Mouse (Mus musculus): ENCODE data around the gene 1700012P22Rik. TPM values are rescaled to one million over a fixed set of nuclear protein-coding genes. Genes with fewer than 3 reads are reported as not detected.

The 1700012P22Rik gene
- total and polyA plus RNA-seq, 3 experiments, result not detected

DNA sequence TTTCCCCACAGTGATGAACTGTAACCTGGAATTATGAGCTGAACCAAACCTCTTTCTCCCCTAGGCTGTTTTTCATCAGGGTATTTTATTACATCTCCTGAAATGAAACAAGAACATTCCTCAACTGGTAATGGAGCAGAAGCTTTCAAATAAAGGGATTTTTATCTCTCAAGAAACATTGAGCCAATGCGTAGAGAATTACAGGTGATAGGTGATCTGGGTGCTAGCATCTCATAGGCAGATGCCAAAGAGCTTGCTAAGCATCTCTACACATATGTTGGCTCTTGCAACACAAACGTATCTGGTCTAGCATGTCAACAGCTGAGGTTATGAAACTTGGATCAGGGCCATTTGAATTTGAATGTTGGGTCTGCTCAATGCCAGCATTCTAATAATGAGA, 26.6 kb upstream of the 1700012P22Rik start:
- Histone ChIP-seq H3K4me1 (ENCODE audit: control insufficient read depth in 1 of 2, insufficient read depth in 2 of 2) (no peaks in the 10 kb centered on the region), H3K9ac (ENCODE audit: insufficient read depth, low read depth) (no peak overlapping the region), H3K36me3 (replicated peaks in 1 of 2; ENCODE audit: control insufficient read depth in 1 of 2, insufficient read depth in 1 of 2, low read length in 1 of 2) (no peaks in the 10 kb centered on the region), H3K79me2 (replicated peaks; ENCODE audit: control insufficient read depth, extremely low read depth, insufficient read depth, poor library complexity, severe bottlenecking) (no peaks in the 10 kb centered on the region), H3K27ac (ENCODE audit: insufficient read depth, low read depth) (no peak overlapping the region), H3K4me3 (replicated peaks in 1 of 3; ENCODE audit: low read depth in 2 of 3, low read length in 2 of 3, poor library complexity in 1 of 3) (no peak overlapping the region), H3K27me3 (replicated peaks) (peaks cover 3% of the 10 kb centered on the region), H3K4me2 (ENCODE audit: insufficient read depth, low read depth, poor library complexity, severe bottlenecking) (no peak overlapping the region), H3K9me3 (replicated peaks; ENCODE audit: low read length) (peaks cover 23% of the 10 kb centered on the region)
- no peak for DNase-seq (ENCODE audit: extremely low read depth)
- in situ Hi-C loops (cut with MboI; ENCODE audit: low pct_ligation_motif_present, low pct_unique_long_range_greater_than_20kb, low sequenced_read_pairs) (no loop called here), dilution Hi-C loops (cut with MboI; ENCODE audit: extremely low pct_ligation_motif_present, extremely low pct_unique_long_range_greater_than_20kb, low sequenced_read_pairs) (no loop called here)
- TF ChIP-seq ZKSCAN1 (IDR thresholded peaks at IDR 0.05; ENCODE audit: borderline replicate concordance, low read depth, low read length), result no peak
- TF ChIP-seq NRF1 (IDR thresholded peaks at IDR 0.05; ENCODE audit: low read depth, low read length), result no peak
- no peak for TF ChIP-seq BHLHE40 (IDR thresholded peaks at IDR 0.05; ENCODE audit: low read depth, low read length)
- TF ChIP-seq USF1 (IDR thresholded peaks at IDR 0.05; ENCODE audit: low read depth, low read length), result no peak
- TF ChIP-seq PAX5 (IDR thresholded peaks at IDR 0.05; ENCODE audit: low read length), result no peak
- TF ChIP-seq MAZ (IDR thresholded peaks at IDR 0.05; ENCODE audit: low read depth, low read length), result no peak
- TF ChIP-seq RAD21 (IDR thresholded peaks at IDR 0.05; ENCODE audit: low read depth, low read length), result no peak
- TF ChIP-seq UBTF (IDR thresholded peaks at IDR 0.05; ENCODE audit: low read depth, low read length), result no peak

DNA sequence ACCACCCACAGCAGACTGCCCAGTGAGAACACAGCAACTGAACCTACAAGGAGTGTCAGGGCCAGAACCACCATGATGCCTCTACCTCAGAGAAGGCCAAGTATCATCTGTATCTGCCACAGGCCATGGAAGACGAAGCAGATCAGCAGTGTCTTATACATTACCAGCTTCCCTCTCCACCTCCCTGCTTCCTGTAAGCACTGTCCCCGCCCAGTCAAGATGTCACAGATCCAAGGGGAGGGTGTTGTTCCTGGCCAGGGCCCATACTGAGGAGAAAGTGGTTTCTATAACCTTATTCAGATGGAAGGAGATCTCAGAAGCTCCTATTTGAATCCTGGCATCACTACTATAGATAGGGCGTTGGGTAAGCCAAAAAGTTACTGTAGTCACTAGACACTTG, 25.1 kb upstream of the 1700012P22Rik start, which contains the start of gene Aadacl3:
TSS of gene Aadacl3 (minus strand) at position 101 of the 400 bp plus-strand sequence.
- no peak for DNase-seq (ENCODE audit: extremely low read depth)
- in situ Hi-C loops (cut with MboI; ENCODE audit: low pct_ligation_motif_present, low pct_unique_long_range_greater_than_20kb, low sequenced_read_pairs), result no loop called here
- TF ChIP-seq PAX5 (IDR thresholded peaks at IDR 0.05; ENCODE audit: low read length) (no peak), JUND (conservative IDR thresholded peaks at IDR 0.05; ENCODE audit: low read depth, low read length) (no peak), RCOR1 (conservative IDR thresholded peaks at IDR 0.05; ENCODE audit: low read depth, low read length) (no peak), HCFC1 (IDR thresholded peaks at IDR 0.05; ENCODE audit: low read depth, low read length) (no peak), TBP (conservative IDR thresholded peaks at IDR 0.05; ENCODE audit: low read depth, low read length) (no peak), CTCF (conservative IDR thresholded peaks at IDR 0.05 in 1 of 2, IDR thresholded peaks at IDR 0.05 in 1 of 2; ENCODE audit: low read depth in 2 of 2, low read length in 2 of 2) (no peak), MXI1 (IDR thresholded peaks at IDR 0.05; ENCODE audit: low read depth, low read length) (no peak), ZKSCAN1 (IDR thresholded peaks at IDR 0.05; ENCODE audit: borderline replicate concordance, low read depth, low read length) (no peak), BHLHE40 (IDR thresholded peaks at IDR 0.05; ENCODE audit: low read depth, low read length) (no peak), UBTF (IDR thresholded peaks at IDR 0.05; ENCODE audit: low read depth, low read length) (no peak), MYC (IDR thresholded peaks at IDR 0.05; ENCODE audit: low read depth, low read length) (no peak), TCF12 (IDR thresholded peaks at IDR 0.05; ENCODE audit: low read depth, low read length) (no peak), MAFK (IDR thresholded peaks at IDR 0.05; ENCODE audit: insufficient replicate concordance, low read length) (no peak), MEF2A (IDR thresholded peaks at IDR 0.05; ENCODE audit: borderline replicate concordance, low read depth, low read length) (no peak)
- Histone ChIP-seq H3K79me2 (replicated peaks; ENCODE audit: control insufficient read depth, extremely low read depth, insufficient read depth, poor library complexity, severe bottlenecking) (no peaks in the 10 kb centered on the region), H3K4me1 (ENCODE audit: control insufficient read depth in 1 of 2, insufficient read depth in 2 of 2) (no peaks in the 10 kb centered on the region), H3K36me3 (replicated peaks in 1 of 2; ENCODE audit: control insufficient read depth in 1 of 2, insufficient read depth in 1 of 2, low read length in 1 of 2) (no peaks in the 10 kb centered on the region), H3K27ac (ENCODE audit: insufficient read depth, low read depth) (no peak within 1 kb of the TSS), H3K9me3 (replicated peaks; ENCODE audit: low read length) (peaks cover 28% of the 10 kb centered on the region), H3K4me3 (replicated peaks in 1 of 3; ENCODE audit: low read depth in 2 of 3, low read length in 2 of 3, poor library complexity in 1 of 3) (no peak within 1 kb of the TSS), H3K9ac (ENCODE audit: insufficient read depth, low read depth) (no peak within 1 kb of the TSS), H3K27me3 (replicated peaks) (peaks cover 3% of the 10 kb centered on the region), H3K4me2 (ENCODE audit: insufficient read depth, low read depth, poor library complexity, severe bottlenecking) (no peak within 1 kb of the TSS)
- dilution Hi-C loops (cut with MboI; ENCODE audit: extremely low pct_ligation_motif_present, extremely low pct_unique_long_range_greater_than_20kb, low sequenced_read_pairs), result no loop called here

Data from CH12.LX (cell line).